Mouse (Mus musculus): Measurements from ENCODE around the gene Arhgdia. TPM values are rescaled to one million over a fixed set of nuclear protein-coding genes. Genes with fewer than 3 reads are reported as not detected.

Gene Arhgdia
- total RNA-seq, 1 experiment = 253 TPM

GRCm38 (mm10) chr11:120530085-120530964 lies 51.1 kb downstream of the Arhgdia start, which contains the start of gene Gcgr:
TSS of gene Gcgr (plus strand) at chr11:120530699.
- TF ChIP-seq CHD2 (IDR thresholded peaks at IDR 0.05; ENCODE audit: low read depth, low read length) (no peak), HCFC1 (IDR thresholded peaks at IDR 0.05; ENCODE audit: borderline replicate concordance, insufficient read depth, low read length) (no peak), MAFK (IDR thresholded peaks at IDR 0.05; ENCODE audit: insufficient read depth, low read depth, low read length) (no peak), ZNF384 (IDR thresholded peaks at IDR 0.05; ENCODE audit: low read depth, low read length) (no peak), ZC3H11A (IDR thresholded peaks at IDR 0.05; ENCODE audit: borderline replicate concordance, low read depth, low read length) (no peak)
- in situ Hi-C loops (cut with MboI; ENCODE audit: low sequenced_read_pairs in 2 of 2, unreplicated experiment in 2 of 2) = no loop called here
- H3K9me3 ChIP-seq (ENCODE audit: control insufficient read depth, insufficient read depth, low read depth, low read length) = no peaks in the 10 kb centered on the region
- H3K36me3 ChIP-seq (ENCODE audit: control insufficient read depth, insufficient read depth, low read length, poor library complexity, severe bottlenecking) = no peaks in the 10 kb centered on the region
- H3K4me1 ChIP-seq (ENCODE audit: control insufficient read depth in 2 of 2, insufficient read depth in 2 of 2, low read length in 2 of 2, poor library complexity in 1 of 2) = peaks cover 0 to 2% of the 10 kb centered on the region in 2 experiments; a peak in 1 of 4 replicates
- H3K27ac ChIP-seq (ENCODE audit: insufficient read depth, low read depth, low read length, poor library complexity, severe bottlenecking) = no peak within 1 kb of the TSS
- H3K9ac ChIP-seq (ENCODE audit: insufficient read depth, low read depth, low read length, poor library complexity, severe bottlenecking) = peak within 1 kb of the TSS; percentile 62
- H3K4me3 ChIP-seq (ENCODE audit: insufficient read depth in 1 of 2, low read depth in 1 of 2, low read length in 2 of 2, poor library complexity in 1 of 2, severe bottlenecking in 1 of 2) = peak within 1 kb of the TSS; percentile 71 to 79
- no peak for DNase-seq (ENCODE audit: low read depth, low spot score)

DNA sequence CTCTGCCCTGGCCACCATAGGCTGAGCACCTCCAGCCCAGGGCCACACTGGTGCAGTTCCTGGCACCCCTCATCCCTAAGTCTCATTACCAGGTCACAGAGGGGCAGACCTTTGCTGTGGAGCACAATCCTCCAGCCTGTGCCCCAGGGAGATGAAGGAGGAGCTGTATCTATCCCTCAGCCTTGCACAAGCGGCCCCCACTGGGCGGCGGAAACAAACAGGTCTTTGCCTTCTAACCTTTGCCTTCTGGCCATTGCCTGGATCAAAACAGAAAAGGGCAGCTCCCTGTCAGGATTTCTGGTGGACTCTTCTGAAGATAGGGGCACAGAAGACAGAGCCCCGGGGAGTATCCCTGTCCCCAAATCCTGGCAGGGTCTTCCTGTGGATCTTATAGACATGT lies 52.5 kb downstream of the Arhgdia start:
- H3K27ac ChIP-seq (ENCODE audit: insufficient read depth, low read depth, low read length, poor library complexity, severe bottlenecking) = no peak overlapping the region
- H3K36me3 ChIP-seq (ENCODE audit: control insufficient read depth, insufficient read depth, low read length, poor library complexity, severe bottlenecking) = no peaks in the 10 kb centered on the region
- DNase-seq (ENCODE audit: low read depth, low spot score) = no peak
- TF ChIP-seq CHD2 (IDR thresholded peaks at IDR 0.05; ENCODE audit: low read depth, low read length) = no peak
- no peak for TF ChIP-seq HCFC1 (IDR thresholded peaks at IDR 0.05; ENCODE audit: borderline replicate concordance, insufficient read depth, low read length)
- no peak for TF ChIP-seq MAFK (IDR thresholded peaks at IDR 0.05; ENCODE audit: insufficient read depth, low read depth, low read length)
- no peak for TF ChIP-seq ZC3H11A (IDR thresholded peaks at IDR 0.05; ENCODE audit: borderline replicate concordance, low read depth, low read length)
- no peak for TF ChIP-seq ZNF384 (IDR thresholded peaks at IDR 0.05; ENCODE audit: low read depth, low read length)
- no peaks in the 10 kb centered on the region for H3K9me3 ChIP-seq (ENCODE audit: control insufficient read depth, insufficient read depth, low read depth, low read length)
- no peak overlapping the region for H3K9ac ChIP-seq (ENCODE audit: insufficient read depth, low read depth, low read length, poor library complexity, severe bottlenecking)
- in situ Hi-C loops (cut with MboI; ENCODE audit: low sequenced_read_pairs in 2 of 2, unreplicated experiment in 2 of 2) = no loop called here
- no peak overlapping the region for H3K4me3 ChIP-seq (ENCODE audit: insufficient read depth in 1 of 2, low read depth in 1 of 2, low read length in 2 of 2, poor library complexity in 1 of 2, severe bottlenecking in 1 of 2)
- peaks cover 0 to 2% of the 10 kb centered on the region in 2 experiments; a peak in 1 of 4 replicates for H3K4me1 ChIP-seq (ENCODE audit: control insufficient read depth in 2 of 2, insufficient read depth in 2 of 2, low read length in 2 of 2, poor library complexity in 1 of 2)

Other genes with a start within 250 kb of the Arhgdia start
- gene Actg1, start 233.1 kb downstream of the Arhgdia start, total RNA-seq (2012; rRNA removed) = 1,716 and 2,367 TPM in 2 replicates
- 0.31 and 0.42 TPM in 2 replicates for gene Fscn2, start 220.1 kb downstream of the Arhgdia start, total RNA-seq (2012; rRNA removed)
- gene Faap100, start 202.9 kb downstream of the Arhgdia start, total RNA-seq (2012; rRNA removed) = 27.2 and 30.0 TPM in 2 replicates
- 35.6 and 57.7 TPM in 2 replicates for gene Nploc4, start 143.9 kb downstream of the Arhgdia start, total RNA-seq (2012; rRNA removed)
- not detected in 2 replicates for gene Tspan10, start 139.0 kb downstream of the Arhgdia start, total RNA-seq (2012; rRNA removed)
- gene Pde6g, start 128.1 kb downstream of the Arhgdia start, total RNA-seq (2012; rRNA removed) = not detected in 2 replicates
- gene Oxld1, start 123.6 kb downstream of the Arhgdia start, total RNA-seq (2012; rRNA removed) = 2.9 and 4.1 TPM in 2 replicates
- gene Ccdc137, start 123.5 kb downstream of the Arhgdia start, total RNA-seq (2012; rRNA removed) = 24.6 and 27.4 TPM in 2 replicates
- gene Arl16, start 114.0 kb downstream of the Arhgdia start, total RNA-seq (2012; rRNA removed) = 15.3 and 21.2 TPM in 2 replicates
- 100 and 136 TPM in 2 replicates for gene Mrpl12, start 97.0 kb downstream of the Arhgdia start, total RNA-seq (2012; rRNA removed)
- gene Slc25a10, start 89.8 kb downstream of the Arhgdia start, total RNA-seq (2012; rRNA removed) = 30.2 and 35.0 TPM in 2 replicates
- gene Gcgr, start 50.9 kb downstream of the Arhgdia start, total RNA-seq (2012; rRNA removed) = 0.40 and 0.53 TPM in 2 replicates
- 18.9 and 20.2 TPM in 2 replicates for gene Mcrip1, start 31.9 kb downstream of the Arhgdia start, total RNA-seq (2012; rRNA removed)
- gene Ppp1r27, start 30.5 kb downstream of the Arhgdia start, total RNA-seq (2012; rRNA removed) = not detected in 2 replicates
- 904 and 977 TPM in 2 replicates for gene P4hb, start 8.4 kb downstream of the Arhgdia start, total RNA-seq (2012; rRNA removed)
- gene Alyref, start 16.7 kb upstream of the Arhgdia start, total RNA-seq (2012; rRNA removed) = 300 and 397 TPM in 2 replicates
- 87.4 and 98.4 TPM in 2 replicates for gene Anapc11, start 16.8 kb upstream of the Arhgdia start, total RNA-seq (2012; rRNA removed)
- 0.69 and 0.94 TPM in 2 replicates for gene Npb, start 26.9 kb upstream of the Arhgdia start, total RNA-seq (2012; rRNA removed)
- gene Pcyt2, start 36.3 kb upstream of the Arhgdia start, total RNA-seq (2012; rRNA removed) = 88.6 and 188 TPM in 2 replicates
- 29.4 and 33.2 TPM in 2 replicates for gene Sirt7, start 43.6 kb upstream of the Arhgdia start, total RNA-seq (2012; rRNA removed)
- 42.6 and 48.4 TPM in 2 replicates for gene Mafg, start 52.0 kb upstream of the Arhgdia start, total RNA-seq (2012; rRNA removed)
- gene Pycr1, start 62.1 kb upstream of the Arhgdia start, total RNA-seq (2012; rRNA removed) = 19.0 and 19.6 TPM in 2 replicates
- gene Myadml2, start 66.5 kb upstream of the Arhgdia start, total RNA-seq (2012; rRNA removed) = 0.63 TPM in 1 of 2 replicates, not detected in the other
- 47.8 and 196 TPM in 2 replicates for gene Notum, start 79.6 kb upstream of the Arhgdia start, total RNA-seq (2012; rRNA removed)
- 85.2 and 144 TPM in 2 replicates for gene Aspscr1, start 91.3 kb upstream of the Arhgdia start, total RNA-seq (2012; rRNA removed)
- 53.9 TPM in 2 replicates for gene Cenpx, start 132.1 kb upstream of the Arhgdia start, total RNA-seq (2012; rRNA removed)
- gene Lrrc45, start 132.3 kb upstream of the Arhgdia start, total RNA-seq (2012; rRNA removed) = 30.3 and 65.0 TPM in 2 replicates
- 20.1 and 34.3 TPM in 2 replicates for gene Rac3, start 139.8 kb upstream of the Arhgdia start, total RNA-seq (2012; rRNA removed)
- gene Dcxr, start 145.7 kb upstream of the Arhgdia start, total RNA-seq (2012; rRNA removed) = 43.6 and 66.6 TPM in 2 replicates
- gene Cbr2, start 150.5 kb upstream of the Arhgdia start, total RNA-seq (2012; rRNA removed) = not detected in 2 replicates
- 184 and 244 TPM in 2 replicates for gene Hmga1b, start 181.2 kb upstream of the Arhgdia start, total RNA-seq (2012; rRNA removed)
- gene Rfng, start 202.6 kb upstream of the Arhgdia start, total RNA-seq (2012; rRNA removed) = 18.8 and 28.6 TPM in 2 replicates
- 289 and 378 TPM in 2 replicates for gene Gps1, start 202.6 kb upstream of the Arhgdia start, total RNA-seq (2012; rRNA removed)
- 101 and 124 TPM in 2 replicates for gene Dus1l, start 214.8 kb upstream of the Arhgdia start, total RNA-seq (2012; rRNA removed)
- 210 and 251 TPM in 2 replicates for gene Fasn, start 242.9 kb upstream of the Arhgdia start, total RNA-seq (2012; rRNA removed)

All from ES-E14 (cell line).